Mouse (Mus musculus): ENCODE measurements at regions not wholly inside any gene's neighbourhood (a gene's known extent, or its start where the extent isn't known, plus 50 kb on each side); places are given as distances from the start of the nearest gene placed in this dataset.

GRCm38 (mm10) chr8:80185286-80185685 is 127.5 kb upstream of the Hhip start:
- no peak for TF ChIP-seq GATA1 (IDR thresholded peaks at IDR 0.05; ENCODE audit: borderline replicate concordance, low read length)
- no peak for TF ChIP-seq FLI1 (IDR thresholded peaks at IDR 0.05; ENCODE audit: low read length)

All from megakaryocyte, embryonic 14.5 days (primary cell).